Mouse (Mus musculus) bone marrow macrophage, adult 2 months (primary cell): Measurements from ENCODE around the gene Gm26566. TPM values are rescaled to one million over a fixed set of nuclear protein-coding genes. Genes with fewer than 3 reads are reported as not detected.

ENCODE experiments used
- H3K27ac ChIP-seq: 2 replicates; pipeline ENCODE4 v1.5.1; 2012; ENCODE audit warnings: low read depth, low read length; ENCODE audit not compliant: insufficient read depth
- H3K4me1 ChIP-seq: 2 replicates; pipeline ENCODE4 v1.6.1; 2012; ENCODE audit warnings: low read length; ENCODE audit not compliant: control insufficient read depth, insufficient read depth
- H3K4me3 ChIP-seq: 2 replicates; pipeline ENCODE4 v1.5.1; 2012; ENCODE audit warnings: mild to moderate bottlenecking, low read length, moderate library complexity; ENCODE audit not compliant: insufficient read depth
- CTCF ChIP-seq: IDR thresholded peaks from 2 replicates; pipeline ENCODE4 v1.5.1; 2012; ENCODE audit warnings: low read depth, mild to moderate bottlenecking, low read length, moderate library complexity
- POLR2A ChIP-seq: IDR thresholded peaks from 2 replicates; pipeline ENCODE4 v1.6.1; 2012; ENCODE audit warnings: mild to moderate bottlenecking, low read depth, low read length, borderline replicate concordance
- polyA plus RNA-seq: library from polyadenylated mRNA; stranded (reverse); fragments of >200 nt; gene quantifications from 2 replicates; pipeline ENCODE4 v1.2.4, GENCODE M21; 2012; ENCODE audit not compliant: missing spikeins, insufficient read depth, insufficient read length

Gene Gm26566
- polyA plus RNA-seq, 1 experiment, result not detected

DNA sequence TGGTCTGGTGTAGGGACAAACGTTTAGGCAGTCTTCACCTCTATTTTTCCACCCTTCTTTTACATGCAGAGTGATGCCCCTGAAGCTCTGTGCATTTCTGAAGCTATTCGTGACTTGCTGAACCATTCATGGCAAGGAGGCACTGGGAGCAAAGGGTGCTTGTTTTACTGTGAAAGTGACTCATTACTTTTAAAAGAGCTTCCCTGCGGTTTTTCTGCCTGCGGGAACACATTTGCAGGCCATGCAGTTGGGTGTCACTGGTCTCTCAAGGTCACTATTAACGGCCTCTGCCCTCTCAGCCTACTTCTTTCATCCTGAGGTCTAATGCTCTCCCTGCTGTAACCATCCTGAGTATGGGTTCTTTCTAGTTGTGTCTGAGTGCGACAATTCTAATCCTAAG is 24.5 kb upstream of the Gm26566 start:
- H3K27ac ChIP-seq, result no peak overlapping the region
- H3K4me1 ChIP-seq, result peaks cover 38% of the 10 kb centered on the region
- no peak for TF ChIP-seq CTCF
- TF ChIP-seq POLR2A, result no peak
- H3K4me3 ChIP-seq, result no peak overlapping the region

- no peak overlapping the region for H3K4me3 ChIP-seq
- peaks cover 44% of the 10 kb centered on the region for H3K4me1 ChIP-seq
- no peak overlapping the region for H3K27ac ChIP-seq
- TF ChIP-seq CTCF, result no peak
- no peak for TF ChIP-seq POLR2A
These were observed 23.9 kb upstream of the Gm26566 start for GRCm38 (mm10) chr4:88697753-88698152.

DNA sequence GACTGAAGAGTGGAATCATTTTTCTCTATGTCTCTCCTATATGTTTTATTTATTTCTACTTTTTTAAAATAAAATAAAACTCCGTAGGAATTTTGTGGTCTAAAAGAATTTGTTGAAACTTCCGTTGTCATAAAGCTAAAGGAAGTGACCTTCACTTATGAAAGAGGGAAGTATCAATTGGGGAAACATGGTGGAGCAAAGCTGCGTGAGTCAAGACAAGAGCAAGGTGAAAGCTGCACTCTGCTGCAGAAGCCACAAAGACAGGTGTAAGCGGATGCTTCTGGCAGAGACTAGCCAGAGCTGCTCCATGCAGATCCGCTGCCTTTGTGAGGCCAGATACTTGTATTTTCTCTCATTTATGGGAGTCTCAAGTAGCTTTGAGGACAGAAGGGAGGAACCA is 22.8 kb upstream of the Gm26566 start:
- peaks cover 42% of the 10 kb centered on the region for H3K4me1 ChIP-seq
- H3K4me3 ChIP-seq, result no peak overlapping the region
- peak overlapping the region; percentile 64 for H3K27ac ChIP-seq
- no peak for TF ChIP-seq CTCF
- no peak for TF ChIP-seq POLR2A

- Histone ChIP-seq H3K4me1 (peaks cover 39% of the 10 kb centered on the region), H3K4me3 (no peak overlapping the region), H3K27ac (no peak overlapping the region)
- TF ChIP-seq POLR2A, result no peak
- no peak for TF ChIP-seq CTCF
These were observed 22.3 kb upstream of the Gm26566 start for GRCm38 (mm10) chr4:88699301-88699700.

DNA sequence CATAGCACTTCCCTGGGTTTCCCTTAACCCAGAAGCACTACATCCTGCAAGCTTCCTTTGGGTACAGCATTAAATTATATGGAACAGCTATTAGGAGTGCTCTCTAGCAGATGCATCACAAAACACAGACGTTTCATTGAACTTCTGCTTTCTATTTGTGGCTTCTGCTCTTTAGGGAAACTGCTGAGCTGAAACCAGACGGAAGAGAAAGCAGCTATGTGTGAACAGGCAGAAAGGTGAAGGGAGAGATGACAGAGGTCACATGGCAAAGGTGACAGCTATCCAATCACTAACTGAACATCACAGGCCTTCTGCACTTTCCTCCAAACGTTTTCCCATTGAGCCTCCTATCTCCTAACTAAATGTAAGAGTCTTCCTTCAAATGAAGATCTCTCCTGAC is 15.7 kb upstream of the Gm26566 start:
- no peak for TF ChIP-seq POLR2A
- no peak for TF ChIP-seq CTCF
- Histone ChIP-seq H3K4me1 (peaks cover 42% of the 10 kb centered on the region), H3K27ac (peak overlapping the region; percentile 70), H3K4me3 (no peak overlapping the region)

DNA sequence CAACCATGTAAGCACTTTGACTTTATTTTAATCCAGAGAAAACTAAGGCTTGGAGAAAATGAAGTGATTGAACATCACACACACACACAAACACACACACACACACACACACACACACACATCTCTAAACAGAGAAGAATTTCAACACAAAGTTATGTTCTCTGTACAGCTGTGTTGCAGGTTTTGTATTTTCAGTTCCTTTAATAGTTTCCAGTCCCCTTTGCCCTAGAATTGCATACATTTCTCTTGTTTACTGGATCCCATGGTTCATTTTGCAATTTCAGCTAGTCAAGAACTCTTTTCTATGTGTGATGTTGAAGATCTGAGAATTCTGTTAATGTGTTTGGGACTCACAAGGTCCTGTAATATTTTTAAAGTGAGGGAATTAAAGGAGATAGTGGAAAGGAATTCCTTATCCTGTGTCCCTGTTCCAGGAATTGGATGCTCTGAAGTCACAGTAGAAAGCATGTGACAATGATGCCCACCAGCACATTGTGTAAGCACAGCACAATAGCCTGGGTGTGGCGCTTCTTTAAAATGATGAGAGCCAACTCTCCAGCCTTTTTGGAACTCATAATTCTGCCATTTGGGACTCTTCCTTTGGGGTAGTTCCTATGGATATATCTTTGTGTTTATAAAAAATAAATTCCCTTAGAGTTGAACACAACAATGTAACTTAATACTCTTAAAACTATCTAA is 14.3 kb upstream of the Gm26566 start:
- peak overlapping the region; percentile 91 for H3K27ac ChIP-seq
- peaks cover 31% of the 10 kb centered on the region for H3K4me1 ChIP-seq
- TF ChIP-seq CTCF (no peak), POLR2A (no peak)
- H3K4me3 ChIP-seq, result no peak overlapping the region

DNA sequence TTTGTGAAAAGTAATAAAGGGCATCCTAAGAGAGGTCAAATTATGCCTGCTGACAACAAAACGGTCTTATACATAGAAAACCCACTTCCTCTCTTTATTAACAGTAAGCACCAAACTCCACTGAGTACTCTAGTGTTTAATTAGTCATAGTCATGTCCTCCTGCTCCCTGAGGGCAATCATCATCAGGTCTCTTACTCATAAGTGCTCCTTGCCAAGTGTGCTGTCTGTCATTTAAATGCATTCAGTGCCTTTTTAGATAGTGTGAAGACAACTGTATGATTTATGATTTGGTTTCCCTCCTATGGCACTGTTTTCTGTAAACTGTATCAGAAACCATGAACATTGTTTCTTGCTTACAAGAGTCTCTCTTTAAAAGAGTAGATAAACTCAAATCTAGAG is 7.3 kb upstream of the Gm26566 start:
- H3K4me1 ChIP-seq, result peaks cover 28% of the 10 kb centered on the region
- TF ChIP-seq CTCF, result no peak
- no peak for TF ChIP-seq POLR2A
- H3K4me3 ChIP-seq, result no peak overlapping the region
- H3K27ac ChIP-seq, result peak overlapping the region; percentile 29; the same call in 1 of the 2 replicates

GRCm38 (mm10) chr4:88715059-88715458 is 6.5 kb upstream of the Gm26566 start:
- Histone ChIP-seq H3K27ac (peak overlapping the region; percentile 29; the same call in 1 of the 2 replicates), H3K4me1 (peaks cover 29% of the 10 kb centered on the region)
- TF ChIP-seq POLR2A (no peak), CTCF (no peak)

GRCm38 (mm10) chr4:88718715-88719114 is 2.9 kb upstream of the Gm26566 start:
- Histone ChIP-seq H3K4me1 (peaks cover 28% of the 10 kb centered on the region), H3K27ac (no peak overlapping the region), H3K4me3 (peak overlapping the region; percentile 51)
- TF ChIP-seq CTCF (no peak), POLR2A (no peak)

More at GRCm38 (mm10) chr4:88715059-88715458, 6.5 kb upstream of the Gm26566 start:
- H3K4me3 ChIP-seq, result no peak overlapping the region

- no peak for TF ChIP-seq CTCF
- no peak for TF ChIP-seq POLR2A
- Histone ChIP-seq H3K4me3 (no peak overlapping the region), H3K4me1 (peaks cover 31% of the 10 kb centered on the region), H3K27ac (no peak overlapping the region)
These were observed 2.0 kb downstream of the Gm26566 start for GRCm38 (mm10) chr4:88723497-88724090.

- Histone ChIP-seq H3K4me3 (peak overlapping the region; percentile 22), H3K27ac (peak overlapping the region; percentile 83), H3K4me1 (peaks cover 18% of the 10 kb centered on the region)
- no peak for TF ChIP-seq POLR2A
- TF ChIP-seq CTCF, result no peak
These were observed 5.1 kb downstream of the Gm26566 start for GRCm38 (mm10) chr4:88726727-88727126.
